Mouse (Mus musculus) intestine, embryonic 16.5 days (tissue): ENCODE results near the gene Ppp1r2. TPM values are rescaled to one million over a fixed set of nuclear protein-coding genes. Genes with fewer than 3 reads are reported as not detected.

Experiments
- ATAC-seq: fragments of 200-750 bp; cut with Nextera tagmentation; 2 replicates; pipeline ENCODE4 v1.8.0; 2017; ENCODE audit warnings: moderate TSS enrichment, moderate library complexity
- H3K27ac ChIP-seq: fragments of 300-500 bp; sonication (generic); 2 replicates; pipeline ENCODE4 v1.5.1; 2014; ENCODE audit warnings: mild to moderate bottlenecking, low read length
- H3K27me3 ChIP-seq: fragments of 300-500 bp; sonication (generic); replicated peaks from 2 replicates; pipeline ENCODE4 v1.6.1; 2014; ENCODE audit warnings: low read length, control low read depth, mixed read lengths; ENCODE audit not compliant: control insufficient read depth, insufficient read depth
- H3K36me3 ChIP-seq: fragments of 300-500 bp; sonication (generic); 2 replicates; pipeline ENCODE4 v1.6.1; 2014; ENCODE audit warnings: low read length, control low read depth; ENCODE audit not compliant: control insufficient read depth, insufficient read depth
- H3K4me1 ChIP-seq: fragments of 300-500 bp; sonication (generic); 2 replicates; pipeline ENCODE4 v1.6.1; 2014; ENCODE audit warnings: low read length, control low read depth, mixed read lengths; ENCODE audit not compliant: control insufficient read depth, insufficient read depth
- H3K4me2 ChIP-seq: fragments of 300-500 bp; sonication (generic); 2 replicates; pipeline ENCODE4 v1.6.1; 2014; ENCODE audit warnings: low read depth, low read length, control low read depth
- H3K4me3 ChIP-seq: fragments of 300-500 bp; sonication (generic); 2 replicates; pipeline ENCODE4 v1.5.1; 2014; ENCODE audit warnings: mild to moderate bottlenecking, low read length
- H3K9ac ChIP-seq: fragments of 300-500 bp; sonication (generic); 2 replicates; pipeline ENCODE4 v1.6.1; 2014; ENCODE audit warnings: low read depth, low read length
- H3K9me3 ChIP-seq: fragments of 300-500 bp; sonication (generic); 2 replicates; pipeline ENCODE4 v1.6.1; 2016; ENCODE audit warnings: low read length, control low read depth; ENCODE audit not compliant: control insufficient read depth
- WGBS: fragments of 180-500 bp; shearing (Covaris S2); extraction: QIAGEN DNeasy Blood & Tissue Kit; methylation state at CpG from one replicate; pipeline ENCODE4 v1.1.7; 2014; 5-methylcytosine and 5-hydroxymethylcytosine counted together
- polyA plus RNA-seq: library from polyadenylated mRNA; unstranded; fragments of >200 nt; fragmentation: Nextera tagmentation; extraction: Ambion mirVana; gene quantifications from 2 replicates; pipeline ENCODE4 v1.2.1, GENCODE M21; 2015

The Ppp1r2 gene
- polyA plus RNA-seq, 1 experiment from 2014 or later: 84.2 TPM

GRCm38 (mm10) chr16:31276962-31277361 is 1.9 kb upstream of the Ppp1r2 start:
- 66% methylated on average over 7 of the region's 7 CpGs for WGBS
- Histone ChIP-seq H3K27ac (peak overlapping the region; percentile 60), H3K9ac (no peak overlapping the region), H3K4me2 (no peak overlapping the region), H3K36me3 (no peaks in the 10 kb centered on the region), H3K4me1 (peaks cover 16% of the 10 kb centered on the region), H3K9me3 (no peaks in the 10 kb centered on the region), H3K27me3 (no peaks in the 10 kb centered on the region), H3K4me3 (no peak overlapping the region)
- ATAC-seq: no peak

GRCm38 (mm10) chr16:31276539-31276938 is 1.5 kb upstream of the Ppp1r2 start:
- Histone ChIP-seq H3K4me2 (no peak overlapping the region), H3K4me1 (peaks cover 18% of the 10 kb centered on the region), H3K4me3 (no peak overlapping the region), H3K9me3 (no peaks in the 10 kb centered on the region), H3K9ac (no peak overlapping the region), H3K36me3 (no peaks in the 10 kb centered on the region), H3K27me3 (no peaks in the 10 kb centered on the region), H3K27ac (peak overlapping the region; percentile 60)
- 53% methylated on average over 7 of the region's 7 CpGs for WGBS
- ATAC-seq: no peak

- H3K36me3 ChIP-seq: no peaks in the 10 kb centered on the region
- peak overlapping the region; percentile 56 for H3K4me2 ChIP-seq
- H3K4me3 ChIP-seq: peak overlapping the region; percentile 87
- no peak for ATAC-seq
- H3K4me1 ChIP-seq: peaks cover 22% of the 10 kb centered on the region
- peak overlapping the region; percentile 89 for H3K27ac ChIP-seq
- H3K27me3 ChIP-seq: no peaks in the 10 kb centered on the region
- no peaks in the 10 kb centered on the region for H3K9me3 ChIP-seq
- WGBS: 2% methylated on average over 6 of the region's 6 CpGs
- H3K9ac ChIP-seq: peak overlapping the region; percentile 96
These were observed 993 bp downstream of the Ppp1r2 start for GRCm38 (mm10) chr16:31274084-31274483.

GRCm38 (mm10) chr16:31266692-31267091 is 8.4 kb downstream of the Ppp1r2 start:
- WGBS: 97% methylated on average over 2 of the region's 2 CpGs
- Histone ChIP-seq H3K4me2 (no peak overlapping the region), H3K9me3 (no peaks in the 10 kb centered on the region), H3K4me1 (0 out of 2 replicates have a peak, but pooled peaks cover 6% of the 10 kb centered on the region), H3K9ac (no peak overlapping the region), H3K27me3 (no peaks in the 10 kb centered on the region), H3K36me3 (no peaks in the 10 kb centered on the region), H3K27ac (no peak overlapping the region), H3K4me3 (no peak overlapping the region)
- no peak for ATAC-seq

- no peaks in the 10 kb centered on the region for H3K27me3 ChIP-seq
These were observed 18.9 kb downstream of the Ppp1r2 start for GRCm38 (mm10) chr16:31256151-31256550.

GRCm38 (mm10) chr16:31255685-31256084 is 19.4 kb downstream of the Ppp1r2 start:
- Histone ChIP-seq H3K4me1 (no peaks in the 10 kb centered on the region), H3K27ac (no peak overlapping the region), H3K4me3 (no peak overlapping the region), H3K4me2 (no peak overlapping the region), H3K9ac (no peak overlapping the region), H3K27me3 (no peaks in the 10 kb centered on the region), H3K9me3 (no peaks in the 10 kb centered on the region), H3K36me3 (peaks cover 5% of the 10 kb centered on the region; the same call in 1 of the 2 replicates)
- 83% methylated on average over 3 of the region's 3 CpGs for WGBS
- no peak for ATAC-seq

More at GRCm38 (mm10) chr16:31256151-31256550, 18.9 kb downstream of the Ppp1r2 start:
- H3K4me2 ChIP-seq: no peak overlapping the region
- H3K4me1 ChIP-seq: no peaks in the 10 kb centered on the region
- H3K9ac ChIP-seq: no peak overlapping the region
- no peaks in the 10 kb centered on the region for H3K9me3 ChIP-seq
- no peak overlapping the region for H3K4me3 ChIP-seq
- ATAC-seq: no peak
- 89% methylated on average over 2 of the region's 2 CpGs for WGBS
- H3K27ac ChIP-seq: no peak overlapping the region
- H3K36me3 ChIP-seq: peaks cover 5% of the 10 kb centered on the region; the same call in 1 of the 2 replicates

GRCm38 (mm10) chr16:31249401-31249800 is 25.7 kb downstream of the Ppp1r2 start:
- Histone ChIP-seq H3K36me3 (peaks cover 2% of the 10 kb centered on the region; the same call in 1 of the 2 replicates), H3K4me1 (no peaks in the 10 kb centered on the region), H3K9me3 (no peaks in the 10 kb centered on the region), H3K27me3 (no peaks in the 10 kb centered on the region), H3K4me2 (no peak overlapping the region), H3K4me3 (no peak overlapping the region), H3K9ac (no peak overlapping the region), H3K27ac (no peak overlapping the region)
- 90% methylated on average over 3 of the region's 3 CpGs for WGBS
- ATAC-seq: no peak

GRCm38 (mm10) chr16:31248717-31249116 is 26.4 kb downstream of the Ppp1r2 start:
- Histone ChIP-seq H3K4me3 (no peak overlapping the region), H3K4me1 (no peaks in the 10 kb centered on the region), H3K36me3 (peaks cover 2% of the 10 kb centered on the region; the same call in 1 of the 2 replicates), H3K9me3 (no peaks in the 10 kb centered on the region), H3K4me2 (no peak overlapping the region), H3K27ac (no peak overlapping the region), H3K9ac (no peak overlapping the region), H3K27me3 (no peaks in the 10 kb centered on the region)
- no peak for ATAC-seq
- WGBS: 89% methylated on average over 13 of the region's 13 CpGs

GRCm38 (mm10) chr16:31247442-31247841 is 27.6 kb downstream of the Ppp1r2 start:
- H3K27me3 ChIP-seq: no peaks in the 10 kb centered on the region
- H3K9me3 ChIP-seq: no peaks in the 10 kb centered on the region
- H3K9ac ChIP-seq: no peak overlapping the region
- no peak overlapping the region for H3K4me3 ChIP-seq
- H3K36me3 ChIP-seq: no peaks in the 10 kb centered on the region
- H3K27ac ChIP-seq: no peak overlapping the region
- ATAC-seq: no peak
- H3K4me1 ChIP-seq: no peaks in the 10 kb centered on the region
- WGBS: 67% methylated on average over 7 of the region's 7 CpGs
- H3K4me2 ChIP-seq: no peak overlapping the region

GRCm38 (mm10) chr16:31244053-31244452 is 31.0 kb downstream of the Ppp1r2 start:
- H3K27ac ChIP-seq: no peak overlapping the region
- no peak overlapping the region for H3K9ac ChIP-seq
- H3K27me3 ChIP-seq: no peaks in the 10 kb centered on the region
- no peak overlapping the region for H3K4me2 ChIP-seq
- no peaks in the 10 kb centered on the region for H3K36me3 ChIP-seq
- no peak for ATAC-seq
- WGBS: 77% methylated on average over 3 of the region's 3 CpGs
- H3K9me3 ChIP-seq: no peaks in the 10 kb centered on the region
- no peak overlapping the region for H3K4me3 ChIP-seq
- no peaks in the 10 kb centered on the region for H3K4me1 ChIP-seq
